Mouse (Mus musculus): Measurements from ENCODE around the gene Slc30a3. TPM values are rescaled to one million over a fixed set of nuclear protein-coding genes. Genes with fewer than 3 reads are reported as not detected.
"Not testable (repeated sequence)": the region's sequence is repeated elsewhere in the genome, so short reads cannot be mapped to it uniquely, and the experiment has no call there.

The Slc30a3 gene
- total RNA-seq, 2 experiments from 2014 or later: 41.0 to 47.6 TPM

- not testable (repeated sequence) for DNase-seq (ENCODE audit: low spot score in 2 of 2)
Measured at GRCm38 (mm10) chr5:31053728-31054127, 54.3 kb downstream of the Slc30a3 start.

GRCm38 (mm10) chr5:31050427-31050826 is 57.6 kb downstream of the Slc30a3 start:
- DNase-seq (ENCODE audit: low spot score in 2 of 2): no peak

- peak; percentile 43 to 45 for DNase-seq (ENCODE audit: low spot score in 2 of 2)
Measured at GRCm38 (mm10) chr5:31048763-31049641, 59.0 kb downstream of the Slc30a3 start, which contains the start of gene Slc5a6. Slc5a6 (minus strand) TSS chr5:31048924.

- DNase-seq (ENCODE audit: low spot score in 2 of 2): peak; percentile 98 to 99
Measured at GRCm38 (mm10) chr5:31047848-31048762, 59.9 kb downstream of the Slc30a3 start, which contains the start of gene Atraid. Atraid (plus strand) TSS chr5:31048312.

- no peak for DNase-seq (ENCODE audit: low spot score in 2 of 2)
Measured at GRCm38 (mm10) chr5:31047074-31047473, 61.0 kb downstream of the Slc30a3 start.

- DNase-seq (ENCODE audit: low spot score in 2 of 2): no peak
Measured at GRCm38 (mm10) chr5:31046416-31046815, 61.6 kb downstream of the Slc30a3 start.

- no peak for DNase-seq (ENCODE audit: low spot score in 2 of 2)
Measured at GRCm38 (mm10) chr5:31038171-31038845, 69.7 kb downstream of the Slc30a3 start.

GRCm38 (mm10) chr5:31036556-31036955 is 71.5 kb downstream of the Slc30a3 start:
- not testable (repeated sequence) for DNase-seq (ENCODE audit: low spot score in 2 of 2)

Other genes with a start within 250 kb of the Slc30a3 start
- 10 to 100 TPM; 64.5 to 66.9 TPM for gene Tmem214, start 240.2 kb downstream of the Slc30a3 start, total RNA-seq (2021)
- 10 to 100 TPM; 23.0 to 25.6 TPM for gene Agbl5, start 219.5 kb downstream of the Slc30a3 start, total RNA-seq (2021)
- gene Ost4, start 200.4 kb downstream of the Slc30a3 start, total RNA-seq (2021): 10 to 100 TPM; 91.7 to 98.2 TPM
- gene Emilin1, start 194.8 kb downstream of the Slc30a3 start, total RNA-seq (2021): 1 to 10 TPM; 5.7 to 6.5 TPM
- gene Khk, start 186.8 kb downstream of the Slc30a3 start, total RNA-seq (2021): 10 to 100 TPM in 1 of 2 experiments, 1 to 10 TPM in 1; 8.0 to 12.7 TPM
- 10 to 100 TPM; 39.6 to 43.0 TPM for gene Cgref1, start 162.6 kb downstream of the Slc30a3 start, total RNA-seq (2021)
- gene Preb, start 147.9 kb downstream of the Slc30a3 start, total RNA-seq (2021): 100 to 1,000 TPM; 116 to 125 TPM
- not detected for gene Tcf23, start 139.6 kb downstream of the Slc30a3 start, total RNA-seq (2021)
- 10 to 100 TPM; 80.1 to 86.1 TPM for gene Atraid, start 59.9 kb downstream of the Slc30a3 start, total RNA-seq (2021)
- gene Slc5a6, start 59.3 kb downstream of the Slc30a3 start, total RNA-seq (2021): 10 to 100 TPM; 14.2 to 16.6 TPM
- 10 to 100 TPM; 21.2 to 23.2 TPM for gene Cad, start 53.5 kb downstream of the Slc30a3 start, total RNA-seq (2021)
- not detected for gene Dnajc5g, start 2.0 kb downstream of the Slc30a3 start, total RNA-seq (2021)
- not detected for gene Trim54, start 8.5 kb upstream of the Slc30a3 start, total RNA-seq (2021)
- gene Ucn, start 30.6 kb upstream of the Slc30a3 start, total RNA-seq (2021): not detected
- 10 to 100 TPM; 36.3 to 41.4 TPM for gene Mpv17, start 46.0 kb upstream of the Slc30a3 start, total RNA-seq (2021)
- 1 to 10 TPM; 2.2 to 2.6 TPM for gene Gm29609, start 71.7 kb upstream of the Slc30a3 start, total RNA-seq (2021)
- gene Gtf3c2, start 71.9 kb upstream of the Slc30a3 start, total RNA-seq (2021): 10 to 100 TPM; 57.4 to 66.3 TPM
- gene Snx17, start 85.0 kb upstream of the Slc30a3 start, total RNA-seq (2021): 10 to 100 TPM; 77.1 to 83.3 TPM
- 10 to 100 TPM; 53.0 to 62.7 TPM for gene Eif2b4, start 85.2 kb upstream of the Slc30a3 start, total RNA-seq (2021)
- 10 to 100 TPM; 28.9 to 33.1 TPM for gene Zfp513, start 94.1 kb upstream of the Slc30a3 start, total RNA-seq (2021)
- gene Ppm1g, start 112.5 kb upstream of the Slc30a3 start, total RNA-seq (2021): 100 to 1,000 TPM; 102 to 107 TPM
- gene Nrbp1, start 132.6 kb upstream of the Slc30a3 start, total RNA-seq (2021): 10 to 100 TPM; 76.3 to 76.6 TPM
- gene Gm9970, start 133.0 kb upstream of the Slc30a3 start, total RNA-seq (2021): not detected
- 1 to 10 TPM; 2.3 to 2.9 TPM for gene Krtcap3, start 143.5 kb upstream of the Slc30a3 start, total RNA-seq (2021)
- gene Ift172, start 182.9 kb upstream of the Slc30a3 start, total RNA-seq (2021): 10 to 100 TPM; 68.7 to 70.3 TPM
- gene Fndc4, start 187.8 kb upstream of the Slc30a3 start, total RNA-seq (2021): 100 to 1,000 TPM; 164 to 185 TPM
- gene Gckr, start 189.2 kb upstream of the Slc30a3 start, total RNA-seq (2021): under 1 TPM; 0.09 to 0.25 TPM

Measured in layer of hippocampus, postnatal 10 days (tissue).